Mouse (Mus musculus): ENCODE results near the gene Polr2i. TPM values are rescaled to one million over a fixed set of nuclear protein-coding genes. Genes with fewer than 3 reads are reported as not detected.
"Not testable (repeated sequence)": the region's sequence is repeated elsewhere in the genome, so short reads cannot be mapped to it uniquely, and the experiment has no call there.

The Polr2i gene
- polyA plus RNA-seq, 1 experiment: 86.9 TPM

- H3K27ac ChIP-seq (ENCODE audit: insufficient read depth, low read depth, low read length): no peak overlapping the region
- no peak overlapping the region for H3K4me3 ChIP-seq (ENCODE audit: low read depth, low read length)
- no peaks in the 10 kb centered on the region for H3K27me3 ChIP-seq (ENCODE audit: control insufficient read depth, insufficient read depth, low read length)
- TF ChIP-seq CTCF (IDR thresholded peaks at IDR 0.05; ENCODE audit: extremely low read depth, insufficient read length, insufficient replicate concordance, low read depth, low read length) (no peak), POLR2A (IDR thresholded peaks at IDR 0.05; ENCODE audit: low read depth, low read length) (no peak)
- WGBS: 70% methylated on average over 5 of the region's 5 CpGs
- H3K36me3 ChIP-seq (ENCODE audit: control insufficient read depth, insufficient read depth, low read length): peaks cover 3% of the 10 kb centered on the region
- peaks cover 24% of the 10 kb centered on the region for H3K4me1 ChIP-seq (ENCODE audit: control insufficient read depth, insufficient read depth, insufficient read length, low read length)
These were observed 34.1 kb upstream of the Polr2i start for GRCm38 (mm10) chr7:30197592-30198129.

- TF ChIP-seq CTCF (IDR thresholded peaks at IDR 0.05; ENCODE audit: extremely low read depth, insufficient read length, insufficient replicate concordance, low read depth, low read length): peak; percentile 78; the same call in 1 of the 2 replicates
- no peak for TF ChIP-seq POLR2A (IDR thresholded peaks at IDR 0.05; ENCODE audit: low read depth, low read length)
- H3K36me3 ChIP-seq (ENCODE audit: control insufficient read depth, insufficient read depth, low read length): no peaks in the 10 kb centered on the region
- peaks cover 20% of the 10 kb centered on the region for H3K4me1 ChIP-seq (ENCODE audit: control insufficient read depth, insufficient read depth, insufficient read length, low read length)
- no peaks in the 10 kb centered on the region for H3K27me3 ChIP-seq (ENCODE audit: control insufficient read depth, insufficient read depth, low read length)
- no peak within 1 kb of the TSS for H3K27ac ChIP-seq (ENCODE audit: insufficient read depth, low read depth, low read length)
- no peak within 1 kb of the TSS for H3K4me3 ChIP-seq (ENCODE audit: low read depth, low read length)
- WGBS: 5% methylated on average over 8 of the region's 8 CpGs
These were observed 33.2 kb upstream of the Polr2i start, which contains the start of gene Capns1 for GRCm38 (mm10) chr7:30198481-30198971. Gene Capns1 (minus strand): TSS chr7:30198811.

GRCm38 (mm10) chr7:30199498-30200139 lies 32.1 kb upstream of the Polr2i start:
- Histone ChIP-seq H3K27ac (ENCODE audit: insufficient read depth, low read depth, low read length) (no peak overlapping the region), H3K4me1 (ENCODE audit: control insufficient read depth, insufficient read depth, insufficient read length, low read length) (peaks cover 20% of the 10 kb centered on the region), H3K36me3 (ENCODE audit: control insufficient read depth, insufficient read depth, low read length) (no peaks in the 10 kb centered on the region), H3K27me3 (ENCODE audit: control insufficient read depth, insufficient read depth, low read length) (no peaks in the 10 kb centered on the region), H3K4me3 (ENCODE audit: low read depth, low read length) (no peak overlapping the region)
- WGBS: 80% methylated on average over 18 of the region's 18 CpGs
- TF ChIP-seq CTCF (IDR thresholded peaks at IDR 0.05; ENCODE audit: extremely low read depth, insufficient read length, insufficient replicate concordance, low read depth, low read length) (no peak), POLR2A (IDR thresholded peaks at IDR 0.05; ENCODE audit: low read depth, low read length) (no peak)

DNA sequence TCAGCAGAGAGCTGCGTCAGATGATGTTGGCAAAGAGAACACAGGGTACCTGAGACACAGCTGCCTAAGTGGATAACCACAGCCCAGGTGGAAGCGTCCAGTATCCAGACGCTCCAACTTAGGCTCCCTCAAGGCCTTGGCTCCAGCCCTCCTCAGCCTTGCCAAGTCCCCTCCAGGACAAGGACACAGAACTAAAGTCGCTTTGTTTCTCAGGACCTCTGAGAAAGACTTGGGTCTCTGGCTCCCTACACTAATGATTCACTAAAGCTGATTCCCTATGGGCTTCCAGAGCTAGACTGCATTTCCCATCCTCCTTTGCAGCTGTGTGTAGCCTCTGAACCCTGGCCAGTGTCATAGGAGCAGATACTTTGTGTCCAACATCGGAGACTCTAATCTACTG lies 31.5 kb upstream of the Polr2i start:
- Histone ChIP-seq H3K27me3 (ENCODE audit: control insufficient read depth, insufficient read depth, low read length) (no peaks in the 10 kb centered on the region), H3K27ac (ENCODE audit: insufficient read depth, low read depth, low read length) (no peak overlapping the region), H3K4me3 (ENCODE audit: low read depth, low read length) (no peak overlapping the region), H3K36me3 (ENCODE audit: control insufficient read depth, insufficient read depth, low read length) (no peaks in the 10 kb centered on the region), H3K4me1 (ENCODE audit: control insufficient read depth, insufficient read depth, insufficient read length, low read length) (peaks cover 18% of the 10 kb centered on the region)
- 75% methylated on average over 5 of the region's 5 CpGs for WGBS
- TF ChIP-seq POLR2A (IDR thresholded peaks at IDR 0.05; ENCODE audit: low read depth, low read length) (no peak), CTCF (IDR thresholded peaks at IDR 0.05; ENCODE audit: extremely low read depth, insufficient read length, insufficient replicate concordance, low read depth, low read length) (no peak)

GRCm38 (mm10) chr7:30200661-30201060 lies 31.1 kb upstream of the Polr2i start:
- H3K27me3 ChIP-seq (ENCODE audit: control insufficient read depth, insufficient read depth, low read length); H3K27ac ChIP-seq (ENCODE audit: insufficient read depth, low read depth, low read length); H3K4me3 ChIP-seq (ENCODE audit: low read depth, low read length); H3K36me3 ChIP-seq (ENCODE audit: control insufficient read depth, insufficient read depth, low read length): not testable (repeated sequence)
- 88% methylated on average over 5 of the region's 5 CpGs for WGBS
- peaks cover 13% of the 10 kb centered on the region for H3K4me1 ChIP-seq (ENCODE audit: control insufficient read depth, insufficient read depth, insufficient read length, low read length)

GRCm38 (mm10) chr7:30202895-30203690 lies 28.7 kb upstream of the Polr2i start:
- Histone ChIP-seq H3K36me3 (ENCODE audit: control insufficient read depth, insufficient read depth, low read length) (no peaks in the 10 kb centered on the region), H3K27me3 (ENCODE audit: control insufficient read depth, insufficient read depth, low read length) (no peaks in the 10 kb centered on the region), H3K4me3 (ENCODE audit: low read depth, low read length) (no peak overlapping the region), H3K4me1 (ENCODE audit: control insufficient read depth, insufficient read depth, insufficient read length, low read length) (peaks cover 3% of the 10 kb centered on the region; the same call in 1 of the 2 replicates), H3K27ac (ENCODE audit: insufficient read depth, low read depth, low read length) (no peak overlapping the region)
- 77% methylated on average over 11 of the region's 11 CpGs for whole genome bisulfite sequencing
- TF ChIP-seq POLR2A (IDR thresholded peaks at IDR 0.05; ENCODE audit: low read depth, low read length) (no peak), CTCF (IDR thresholded peaks at IDR 0.05; ENCODE audit: extremely low read depth, insufficient read length, insufficient replicate concordance, low read depth, low read length) (no peak)

DNA sequence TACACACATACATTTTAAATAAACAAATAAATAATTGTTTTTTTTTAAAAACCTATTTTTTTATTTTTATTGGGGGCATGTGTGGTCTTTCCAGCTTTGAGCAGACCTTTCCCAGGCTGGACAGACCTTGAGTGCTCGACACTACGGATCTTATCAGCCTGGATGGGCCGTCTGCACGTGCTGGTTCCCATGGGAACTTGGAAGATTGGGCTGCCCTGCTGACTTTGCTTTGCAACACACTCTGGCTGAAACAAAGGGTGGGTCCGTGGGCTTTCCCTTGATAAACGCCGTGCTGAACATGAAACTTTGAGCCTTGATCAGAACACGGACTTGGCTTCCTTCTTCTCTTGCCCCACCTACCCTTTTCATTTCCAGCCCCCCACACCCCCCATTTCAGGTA lies 27.4 kb upstream of the Polr2i start:
- Histone ChIP-seq H3K27ac (ENCODE audit: insufficient read depth, low read depth, low read length) (peak overlapping the region; percentile 52), H3K4me1 (ENCODE audit: control insufficient read depth, insufficient read depth, insufficient read length, low read length) (no peaks in the 10 kb centered on the region), H3K36me3 (ENCODE audit: control insufficient read depth, insufficient read depth, low read length) (no peaks in the 10 kb centered on the region), H3K4me3 (ENCODE audit: low read depth, low read length) (peak overlapping the region; percentile 54), H3K27me3 (ENCODE audit: control insufficient read depth, insufficient read depth, low read length) (no peaks in the 10 kb centered on the region)
- TF ChIP-seq CTCF (IDR thresholded peaks at IDR 0.05; ENCODE audit: extremely low read depth, insufficient read length, insufficient replicate concordance, low read depth, low read length): no peak
- no peak for TF ChIP-seq POLR2A (IDR thresholded peaks at IDR 0.05; ENCODE audit: low read depth, low read length)
- WGBS: 17% methylated on average over 8 of the region's 8 CpGs
